Mouse (Mus musculus): ENCODE results near the gene Zfp511. TPM values are rescaled to one million over a fixed set of nuclear protein-coding genes. Genes with fewer than 3 reads are reported as not detected.

The Zfp511 gene
- total RNA-seq (2017): 11.9 and 22.5 TPM in 2 replicates

DNA sequence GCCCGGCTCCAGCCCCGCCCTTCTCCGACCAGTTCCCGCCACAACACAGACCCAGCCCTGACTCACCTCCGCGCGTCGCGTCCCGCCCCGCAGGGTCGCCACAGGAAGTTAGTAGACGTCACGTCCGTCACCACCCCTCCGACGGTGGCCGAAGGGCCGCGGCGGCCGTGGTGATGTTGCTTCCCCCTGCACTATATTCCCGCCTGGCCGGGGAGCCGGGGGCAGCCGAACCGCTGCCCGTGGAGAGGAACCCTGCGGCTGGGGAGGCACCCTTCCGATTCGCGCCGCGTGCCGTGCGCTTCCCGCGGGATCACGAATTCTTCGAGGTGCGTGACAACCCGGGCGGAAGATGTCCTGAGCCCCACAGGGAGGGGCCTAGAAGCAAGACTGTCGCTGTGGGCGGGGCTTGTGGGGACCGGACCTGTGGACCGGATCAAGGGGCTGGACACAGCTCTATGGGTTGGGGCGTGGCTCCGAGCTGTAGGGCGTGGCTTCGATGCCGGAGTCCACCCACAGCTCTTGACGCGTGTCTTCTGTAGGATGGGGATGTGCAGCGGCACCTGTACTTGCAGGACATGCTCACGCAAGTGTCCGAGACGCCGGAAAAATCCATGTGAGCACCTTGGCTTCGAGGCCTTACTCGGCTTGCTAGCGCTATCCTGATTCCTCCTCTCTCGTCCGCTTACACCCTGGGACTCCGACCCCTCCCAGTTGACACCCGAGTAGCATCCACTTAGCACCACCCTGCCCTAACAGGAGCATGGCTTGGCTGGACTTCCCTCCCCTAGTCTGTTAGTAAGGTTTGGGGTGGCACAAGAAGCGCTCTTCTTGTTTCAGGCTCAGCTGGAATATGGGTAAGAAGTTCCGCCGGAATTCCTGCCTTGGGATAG, at the start of gene Zfp511, which contains the start of gene Tubgcp2:
TSS of gene Zfp511 (plus strand) at position 111 of the 890 bp plus-strand sequence.
TSS of gene Tubgcp2 (minus strand) at position 389 of the 890 bp plus-strand sequence.
- peak; percentile 93 to 94 for ATAC-seq (replicated peaks in 1 of 2; ENCODE audit: insufficient read depth in 1 of 2, low FRiP score in 2 of 2, low TSS enrichment in 1 of 2, low read depth in 1 of 2, poor library complexity in 2 of 2, severe bottlenecking in 2 of 2)

DNA sequence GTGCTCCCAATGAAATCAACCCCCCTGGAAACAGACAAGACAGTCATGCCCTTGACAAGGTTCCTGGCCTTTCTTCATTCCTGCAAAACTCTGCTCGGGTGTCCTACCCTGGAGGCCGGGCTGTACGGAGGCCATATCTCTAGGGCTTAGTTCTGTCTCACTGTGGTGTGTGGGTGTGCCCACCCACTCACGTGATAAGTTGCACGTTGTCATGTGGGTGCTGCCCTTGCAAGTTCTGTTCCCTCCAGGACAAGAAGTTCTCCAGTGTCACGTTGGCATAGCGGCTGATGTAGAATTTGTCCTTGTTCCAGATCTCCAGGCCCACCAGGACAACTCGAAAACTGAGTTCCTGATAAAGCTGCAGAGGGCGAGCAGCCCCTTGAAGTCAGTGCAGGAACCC, 47.9 kb upstream of the Zfp511 start:
- no peak for ATAC-seq (replicated peaks in 1 of 2; ENCODE audit: insufficient read depth in 1 of 2, low FRiP score in 2 of 2, low TSS enrichment in 1 of 2, low read depth in 1 of 2, poor library complexity in 2 of 2, severe bottlenecking in 2 of 2)

DNA sequence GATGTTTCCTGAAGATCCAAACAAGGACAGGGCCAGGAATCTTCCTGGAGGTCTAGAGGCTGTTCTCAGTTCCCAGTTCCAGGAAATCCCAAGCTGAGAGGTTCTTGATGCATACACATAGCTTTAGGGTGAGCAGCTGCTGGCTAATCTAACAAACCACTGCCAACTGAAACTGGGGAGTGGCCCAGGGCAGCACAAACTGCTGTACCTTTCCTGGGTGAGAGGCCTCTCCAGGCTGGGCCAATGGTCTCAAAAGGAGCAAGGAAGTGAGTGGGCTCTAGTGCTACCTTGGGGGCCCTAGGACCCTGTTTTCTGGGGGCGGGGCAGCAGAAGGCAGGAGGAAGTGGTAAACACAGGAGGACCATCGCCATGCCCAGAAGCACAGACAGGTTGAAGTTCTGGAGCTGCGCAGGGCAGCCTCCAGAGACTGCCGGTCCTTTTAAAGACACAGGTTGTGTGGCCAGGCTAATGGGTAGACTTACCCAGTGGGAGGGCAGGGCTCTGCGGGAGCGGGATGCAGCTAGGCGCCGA, 45.3 kb upstream of the Zfp511 start:
- no peak for ATAC-seq (replicated peaks in 1 of 2; ENCODE audit: insufficient read depth in 1 of 2, low FRiP score in 2 of 2, low TSS enrichment in 1 of 2, low read depth in 1 of 2, poor library complexity in 2 of 2, severe bottlenecking in 2 of 2)

DNA sequence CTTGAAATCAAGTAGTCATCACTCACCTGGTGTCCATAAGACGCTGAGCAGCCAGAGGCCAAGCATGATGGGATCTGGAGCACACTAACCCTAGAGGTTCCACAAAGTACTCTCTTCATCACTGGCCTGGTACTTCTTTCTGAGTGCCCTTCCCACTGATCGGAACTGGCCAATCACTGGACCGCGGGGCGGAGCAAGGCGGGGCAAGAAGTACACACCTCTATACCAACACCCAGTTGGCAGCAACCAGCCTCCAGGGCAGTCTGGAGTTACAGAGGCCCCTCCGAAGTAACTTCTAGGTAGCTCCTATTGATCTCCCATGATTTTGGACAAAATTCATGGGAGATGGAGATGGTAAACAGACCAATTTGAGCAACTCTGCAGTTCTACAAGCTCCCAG, 43.8 kb upstream of the Zfp511 start, which contains the start of gene Adam8:
TSS of gene Adam8 (minus strand) at position 157 of the 400 bp plus-strand sequence.
- ATAC-seq (replicated peaks in 1 of 2; ENCODE audit: insufficient read depth in 1 of 2, low FRiP score in 2 of 2, low TSS enrichment in 1 of 2, low read depth in 1 of 2, poor library complexity in 2 of 2, severe bottlenecking in 2 of 2): peak; percentile 81 to 83

DNA sequence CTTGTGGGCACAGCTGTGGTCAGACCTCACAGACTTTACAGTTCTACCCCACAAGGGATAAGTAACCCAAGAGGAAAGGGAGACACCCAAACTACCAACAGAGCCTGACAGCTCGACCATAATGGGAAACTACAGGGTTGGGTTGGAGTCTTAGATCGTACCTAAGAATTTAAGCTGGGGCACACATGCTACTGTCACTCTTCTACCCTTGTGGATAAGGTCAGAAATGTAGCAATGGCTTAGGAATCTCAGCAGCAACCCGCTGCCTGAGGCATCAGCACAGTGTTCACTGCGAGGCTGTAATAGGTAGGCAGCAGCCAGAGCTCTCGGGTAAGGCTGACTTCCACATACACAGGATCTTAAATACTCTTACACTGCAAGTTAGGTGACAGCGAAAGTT, 42.7 kb upstream of the Zfp511 start:
- no peak for ATAC-seq (replicated peaks in 1 of 2; ENCODE audit: insufficient read depth in 1 of 2, low FRiP score in 2 of 2, low TSS enrichment in 1 of 2, low read depth in 1 of 2, poor library complexity in 2 of 2, severe bottlenecking in 2 of 2)

DNA sequence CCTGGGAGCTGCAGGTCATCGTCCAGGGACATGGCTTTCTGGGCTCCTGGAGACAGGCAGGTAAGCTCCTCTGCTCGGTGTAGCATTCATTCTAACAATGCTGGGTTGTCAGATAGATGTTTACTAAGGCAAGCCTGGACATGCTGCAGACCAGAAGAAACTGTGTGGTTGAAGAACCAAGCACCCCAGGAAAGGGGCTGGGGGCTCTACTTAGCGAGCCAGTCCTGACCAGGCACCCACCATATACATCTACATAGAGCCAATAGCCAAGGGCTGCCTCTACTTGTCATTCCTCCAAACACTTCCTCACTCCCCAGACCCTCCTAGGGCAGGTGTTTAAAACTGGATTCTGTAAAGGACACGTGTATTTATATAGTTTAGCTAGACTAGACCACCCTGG, 42.0 kb upstream of the Zfp511 start:
- no peak for ATAC-seq (replicated peaks in 1 of 2; ENCODE audit: insufficient read depth in 1 of 2, low FRiP score in 2 of 2, low TSS enrichment in 1 of 2, low read depth in 1 of 2, poor library complexity in 2 of 2, severe bottlenecking in 2 of 2)

DNA sequence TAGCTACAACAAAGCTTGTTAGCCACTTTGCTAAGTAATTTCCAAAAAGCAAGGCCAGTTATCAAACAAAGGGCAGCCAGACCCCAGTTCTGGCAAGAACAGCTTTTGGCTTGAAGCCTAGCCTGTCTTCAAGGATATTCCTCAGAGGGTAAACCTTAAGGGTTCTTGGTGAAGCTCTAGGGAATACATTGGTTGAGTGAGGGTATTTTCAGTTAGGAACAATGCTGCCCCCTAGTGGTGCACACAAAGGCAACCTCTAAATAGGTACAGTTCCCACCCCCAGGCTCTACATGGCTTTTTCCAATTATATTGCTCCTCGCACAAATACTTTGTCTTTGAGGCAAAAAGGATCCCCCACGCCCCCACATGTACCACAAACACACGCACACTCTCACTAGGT, 41.5 kb upstream of the Zfp511 start:
- ATAC-seq (replicated peaks in 1 of 2; ENCODE audit: insufficient read depth in 1 of 2, low FRiP score in 2 of 2, low TSS enrichment in 1 of 2, low read depth in 1 of 2, poor library complexity in 2 of 2, severe bottlenecking in 2 of 2): peak; percentile 34 to 52; a peak in 1 of 4 replicates

DNA sequence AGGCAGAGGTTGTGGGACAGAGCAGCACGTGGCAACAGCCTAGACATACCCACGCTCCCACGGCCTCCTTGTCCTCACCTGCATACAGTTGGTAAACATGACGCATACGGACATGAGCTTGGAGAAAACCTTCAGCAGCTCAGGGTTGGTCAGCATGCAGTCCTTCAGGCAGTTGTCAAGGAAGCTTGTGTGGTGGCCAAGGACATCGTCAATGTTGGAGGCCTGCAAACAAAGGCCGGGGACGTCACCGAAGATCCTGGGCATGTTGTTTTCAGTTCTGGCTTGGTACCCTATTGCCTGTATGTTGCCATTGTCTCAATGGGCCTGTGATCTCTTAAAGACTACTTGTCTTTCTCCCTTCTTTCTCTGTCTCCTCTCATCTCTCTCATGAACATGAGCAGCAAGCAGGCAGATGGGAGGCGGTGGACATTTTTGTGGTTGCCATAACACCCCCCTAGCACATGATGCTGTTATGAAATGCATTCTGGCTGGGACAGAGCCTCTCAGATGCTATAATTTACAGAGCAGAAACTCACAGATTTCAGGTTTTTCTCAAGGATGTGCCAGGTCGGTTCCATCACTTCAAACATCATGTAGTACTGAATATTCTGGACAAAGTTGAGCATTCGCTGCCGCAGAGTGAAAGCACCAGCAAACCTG, 37.4 kb upstream of the Zfp511 start:
- no peak for ATAC-seq (replicated peaks in 1 of 2; ENCODE audit: insufficient read depth in 1 of 2, low FRiP score in 2 of 2, low TSS enrichment in 1 of 2, low read depth in 1 of 2, poor library complexity in 2 of 2, severe bottlenecking in 2 of 2)

DNA sequence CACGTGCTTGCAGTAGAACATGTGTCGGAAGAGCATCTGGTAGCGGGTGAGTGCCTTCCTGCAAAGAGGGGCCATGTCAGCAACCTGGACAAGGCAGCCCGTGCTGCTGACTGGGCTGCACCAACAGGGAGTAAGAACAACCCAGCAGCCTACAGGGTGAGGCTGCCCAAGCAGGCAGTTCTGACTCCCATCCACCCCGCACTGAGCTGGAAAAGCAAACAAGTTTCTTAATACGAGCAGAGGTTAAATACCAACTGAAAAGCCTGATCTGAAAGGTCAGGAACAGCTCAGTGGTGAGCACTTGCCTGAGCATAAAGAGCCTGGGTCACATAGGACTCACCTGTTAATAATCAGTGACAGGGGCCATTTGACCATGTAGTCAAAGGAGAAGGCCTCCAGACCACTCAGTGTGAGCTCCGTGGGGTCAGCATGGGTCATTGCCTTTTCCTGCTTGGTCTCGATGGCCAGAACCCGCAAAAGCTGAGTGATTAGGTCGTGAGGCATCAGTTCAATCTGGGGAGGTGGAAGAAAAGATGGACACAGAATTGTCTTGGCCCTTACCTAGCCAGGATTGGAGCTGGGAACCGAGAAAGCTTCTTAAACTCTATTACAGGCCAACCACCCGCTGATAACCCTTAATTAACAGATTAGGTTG, 35.0 kb upstream of the Zfp511 start:
- no peak for ATAC-seq (replicated peaks in 1 of 2; ENCODE audit: insufficient read depth in 1 of 2, low FRiP score in 2 of 2, low TSS enrichment in 1 of 2, low read depth in 1 of 2, poor library complexity in 2 of 2, severe bottlenecking in 2 of 2)

DNA sequence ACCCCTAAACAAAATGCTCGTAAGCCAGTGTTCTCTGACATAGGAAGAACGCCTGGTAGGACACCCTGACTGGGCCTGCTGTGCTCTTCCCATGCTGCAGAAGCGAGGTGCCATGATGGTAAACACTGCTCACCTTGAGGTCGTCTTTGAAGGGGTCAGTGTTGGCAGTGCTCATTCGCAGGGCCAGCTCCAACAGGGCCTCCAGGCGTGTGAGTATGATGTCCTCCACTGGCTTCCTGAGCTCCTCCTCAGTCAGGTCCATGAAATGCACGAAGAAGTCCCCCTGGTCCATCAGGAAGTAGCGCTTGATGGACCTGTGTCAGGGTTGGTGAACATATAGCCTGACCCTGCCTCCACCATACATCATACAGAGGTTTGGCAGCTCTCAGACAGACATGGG, 31.5 kb upstream of the Zfp511 start:
- ATAC-seq (replicated peaks in 1 of 2; ENCODE audit: insufficient read depth in 1 of 2, low FRiP score in 2 of 2, low TSS enrichment in 1 of 2, low read depth in 1 of 2, poor library complexity in 2 of 2, severe bottlenecking in 2 of 2): no peak

DNA sequence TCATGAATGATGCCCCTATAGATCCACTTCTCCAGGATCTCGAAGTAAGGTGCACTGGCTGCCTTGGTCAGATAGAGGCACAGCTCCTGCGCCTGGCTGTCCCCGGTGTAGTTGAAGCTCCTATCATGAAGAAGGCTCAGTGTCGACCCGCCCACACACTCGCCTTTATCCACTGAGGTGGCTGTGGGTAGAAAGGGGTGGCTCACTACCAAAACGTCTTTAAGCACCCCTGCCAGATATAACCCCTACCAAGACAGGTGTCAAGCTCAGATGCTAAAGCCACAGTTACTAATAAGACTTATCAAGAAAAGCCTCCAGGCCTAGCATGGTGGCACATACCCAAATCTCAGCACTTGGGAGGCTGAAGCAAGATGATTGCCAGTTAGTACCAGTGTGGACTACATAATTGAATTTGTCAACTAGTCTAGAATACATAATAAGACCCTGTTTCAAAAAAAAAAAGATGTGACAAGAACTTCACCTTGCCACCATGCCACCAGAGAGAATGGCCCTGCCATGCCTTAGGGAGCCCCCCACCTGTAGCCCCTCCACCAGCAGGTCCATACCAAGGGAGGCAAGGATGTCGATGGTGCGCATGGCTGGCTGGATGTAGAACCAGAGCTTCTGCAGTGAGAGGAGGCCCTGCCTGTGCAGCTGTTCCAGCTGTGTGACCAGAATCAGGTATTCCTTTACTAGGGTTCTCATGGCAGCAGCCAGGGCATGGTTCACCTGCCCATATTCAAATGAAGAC, 29.2 kb upstream of the Zfp511 start:
- ATAC-seq (replicated peaks in 1 of 2; ENCODE audit: insufficient read depth in 1 of 2, low FRiP score in 2 of 2, low TSS enrichment in 1 of 2, low read depth in 1 of 2, poor library complexity in 2 of 2, severe bottlenecking in 2 of 2): no peak; a peak in 1 of 4 replicates

DNA sequence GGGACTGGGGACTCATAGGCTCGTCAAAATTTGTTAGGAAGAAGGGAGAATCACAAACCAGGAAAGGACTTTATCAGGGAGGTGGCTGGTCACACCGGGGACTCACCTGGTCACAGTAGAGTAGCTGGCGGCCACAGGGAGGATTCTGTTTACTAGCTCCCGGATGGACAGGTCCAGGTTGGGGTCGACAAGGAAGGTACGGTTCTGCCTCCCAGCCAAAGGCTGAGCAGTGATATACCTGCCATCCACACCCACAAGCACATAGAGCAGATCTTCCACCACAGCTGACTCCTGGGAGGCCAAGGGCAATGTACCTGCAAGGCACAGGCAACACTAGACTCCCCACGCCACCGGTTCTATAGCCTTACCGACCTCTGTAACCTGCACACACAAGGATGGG, 28.4 kb upstream of the Zfp511 start:
- ATAC-seq (replicated peaks in 1 of 2; ENCODE audit: insufficient read depth in 1 of 2, low FRiP score in 2 of 2, low TSS enrichment in 1 of 2, low read depth in 1 of 2, poor library complexity in 2 of 2, severe bottlenecking in 2 of 2): no peak

DNA sequence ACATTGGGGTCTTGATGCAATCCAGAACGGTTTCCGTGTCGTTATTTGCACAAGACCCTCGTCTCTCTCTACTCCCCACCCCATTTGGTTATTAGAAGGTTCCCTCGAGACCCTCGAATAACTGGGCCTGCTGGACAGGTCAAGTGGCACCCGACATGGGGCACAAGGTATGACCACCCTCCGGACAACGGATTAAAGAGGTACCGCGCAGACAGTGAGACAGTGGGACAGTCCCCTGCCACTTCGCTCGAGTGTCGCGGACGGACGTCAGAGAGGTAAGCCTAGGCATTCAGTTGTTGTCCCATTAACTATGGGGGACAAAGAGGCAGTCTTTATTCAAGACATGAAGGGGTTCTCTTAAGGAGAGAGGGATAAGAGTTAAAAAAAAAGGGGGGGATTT, 24.9 kb upstream of the Zfp511 start:
- ATAC-seq (replicated peaks in 1 of 2; ENCODE audit: insufficient read depth in 1 of 2, low FRiP score in 2 of 2, low TSS enrichment in 1 of 2, low read depth in 1 of 2, poor library complexity in 2 of 2, severe bottlenecking in 2 of 2): no peak

DNA sequence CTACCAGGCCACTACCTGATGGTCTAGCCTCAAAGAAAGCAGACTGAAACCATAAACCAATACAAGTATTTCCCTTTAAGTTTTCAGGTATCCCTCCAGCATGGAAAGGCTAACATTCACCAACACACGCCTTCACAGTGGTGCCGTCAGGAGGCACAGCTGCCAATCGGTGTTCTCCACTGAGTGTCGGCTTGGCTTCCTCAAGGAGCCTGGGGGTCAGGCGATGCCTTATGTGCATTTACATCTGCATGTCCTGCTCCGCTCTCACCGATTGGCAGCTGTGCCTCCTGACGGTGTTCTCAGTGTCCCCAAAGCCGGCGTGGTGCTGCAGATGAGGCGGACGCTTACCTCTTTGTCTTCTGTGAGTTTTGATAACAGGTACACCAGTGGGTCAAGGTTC, 4.4 kb upstream of the Zfp511 start:
- ATAC-seq (replicated peaks in 1 of 2; ENCODE audit: insufficient read depth in 1 of 2, low FRiP score in 2 of 2, low TSS enrichment in 1 of 2, low read depth in 1 of 2, poor library complexity in 2 of 2, severe bottlenecking in 2 of 2): no peak

DNA sequence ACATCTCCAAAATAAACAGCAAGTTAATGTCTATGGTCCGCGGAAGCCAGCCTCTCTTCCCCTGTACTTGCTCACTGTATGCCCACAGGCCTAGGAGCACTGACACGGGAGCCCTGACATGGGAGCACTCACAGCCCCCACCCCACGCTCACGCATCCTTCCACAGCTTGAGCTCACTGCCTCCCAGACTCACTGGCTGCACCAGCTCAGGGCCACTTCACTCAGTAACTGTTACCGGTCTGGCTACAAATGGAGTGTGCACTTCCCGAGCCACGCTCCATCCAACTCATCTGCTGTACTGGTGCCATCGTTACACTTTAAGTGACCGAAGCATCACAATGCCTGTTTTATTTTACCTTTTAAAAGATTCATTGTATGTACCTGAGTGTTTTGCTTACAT, 3.8 kb upstream of the Zfp511 start:
- ATAC-seq (replicated peaks in 1 of 2; ENCODE audit: insufficient read depth in 1 of 2, low FRiP score in 2 of 2, low TSS enrichment in 1 of 2, low read depth in 1 of 2, poor library complexity in 2 of 2, severe bottlenecking in 2 of 2): no peak

DNA sequence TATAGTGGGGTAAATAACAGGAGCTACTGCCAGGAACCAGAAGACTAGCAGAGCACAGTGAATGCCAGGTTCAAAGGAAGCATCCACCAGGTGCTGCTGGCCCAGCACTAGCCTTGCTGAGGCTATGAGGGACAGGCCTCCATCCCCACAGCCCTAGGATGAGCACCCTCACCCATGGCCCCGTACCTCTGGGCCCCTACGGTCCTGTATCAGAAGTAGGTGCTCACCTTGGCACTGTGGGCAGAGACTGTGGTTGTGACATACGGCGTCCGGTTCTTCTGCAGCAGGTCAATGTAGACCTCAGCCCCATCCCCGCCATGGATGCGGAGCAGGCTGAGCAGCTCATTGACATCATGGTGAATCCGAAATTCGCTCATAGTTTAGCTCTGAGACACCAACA, 2.8 kb upstream of the Zfp511 start:
- no peak for ATAC-seq (replicated peaks in 1 of 2; ENCODE audit: insufficient read depth in 1 of 2, low FRiP score in 2 of 2, low TSS enrichment in 1 of 2, low read depth in 1 of 2, poor library complexity in 2 of 2, severe bottlenecking in 2 of 2)

DNA sequence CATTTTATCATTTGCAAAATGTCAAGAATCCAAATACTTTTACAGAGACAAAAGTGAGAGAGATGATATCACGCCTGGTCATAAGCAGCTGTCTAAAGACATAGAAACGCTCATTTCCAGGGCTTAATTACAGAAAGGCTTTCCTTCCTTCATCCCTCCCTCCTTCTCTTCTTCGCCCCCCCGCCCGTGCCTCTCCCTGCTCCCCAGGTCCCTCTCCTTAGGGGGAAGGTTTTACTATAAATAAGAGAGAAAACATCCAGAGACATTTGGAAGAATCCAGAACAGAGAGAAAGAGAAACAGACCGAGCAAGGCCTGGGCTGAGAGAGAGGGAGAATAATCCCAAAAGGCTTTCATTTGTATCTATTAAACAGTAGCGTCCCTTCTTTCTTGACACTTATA, 735 bp upstream of the Zfp511 start:
- ATAC-seq (replicated peaks in 1 of 2; ENCODE audit: insufficient read depth in 1 of 2, low FRiP score in 2 of 2, low TSS enrichment in 1 of 2, low read depth in 1 of 2, poor library complexity in 2 of 2, severe bottlenecking in 2 of 2): no peak

All from hematopoietic stem cell, adult 5-6 weeks (primary cell).